Mouse (Mus musculus) liver, adult 2 months (tissue): Measurements from ENCODE around the gene Aldh5a1. TPM values are rescaled to one million over a fixed set of nuclear protein-coding genes. Genes with fewer than 3 reads are reported as not detected.

Experiments
- DNase-seq: peaks from one replicate; pipeline ENCODE4 v3.0.0-alpha.2; 2011; ENCODE audit warnings: low read depth, low spot score; ENCODE audit errors: extremely low read depth
- H3K27ac ChIP-seq: fragments of 200-500 bp; replicated peaks from 2 replicates; pipeline ENCODE4 v1.5.1; 2012; ENCODE audit warnings: low read depth, mild to moderate bottlenecking, control low read depth, inconsistent platforms, low read length; ENCODE audit not compliant: insufficient read depth
- H3K27me3 ChIP-seq: fragments of 200-500 bp; 2 replicates; pipeline ENCODE4 v1.6.1; 2012; ENCODE audit warnings: mild to moderate bottlenecking, moderate library complexity, low read length, inconsistent platforms; ENCODE audit not compliant: control insufficient read depth, insufficient read depth
- H3K36me3 ChIP-seq: fragments of 200-500 bp; 2 replicates; pipeline ENCODE4 v1.6.1; 2012; ENCODE audit warnings: low read length, inconsistent platforms; ENCODE audit not compliant: control insufficient read depth, insufficient read depth
- H3K4me1 ChIP-seq: fragments of 200-500 bp; 2 replicates; pipeline ENCODE4 v1.6.1; 2011; ENCODE audit warnings: low read length; ENCODE audit not compliant: control insufficient read depth, insufficient read depth
- H3K4me3 ChIP-seq: fragments of 200-500 bp; 2 replicates; pipeline ENCODE4 v1.5.1; 2011; ENCODE audit warnings: low read depth, mild to moderate bottlenecking, control low read depth, low read length, moderate library complexity; ENCODE audit not compliant: insufficient read depth
- H3K79me2 ChIP-seq: fragments of 200-500 bp; 2 replicates; pipeline ENCODE4 v1.6.1; 2012; ENCODE audit warnings: inconsistent platforms, mild to moderate bottlenecking, low read length, moderate library complexity; ENCODE audit not compliant: control insufficient read depth, insufficient read depth
- H3K9ac ChIP-seq: fragments of 200-500 bp; 2 replicates; pipeline ENCODE4 v1.6.1; 2012; ENCODE audit warnings: low read depth, mild to moderate bottlenecking, control low read depth, inconsistent platforms, low read length
- CTCF ChIP-seq: fragments of 200-500 bp; IDR thresholded peaks from 2 replicates; pipeline ENCODE4 v1.5.1; 2011; ENCODE audit warnings: low read depth, low read length, control low read depth
- POLR2A ChIP-seq: fragments of 200-500 bp; IDR thresholded peaks from 2 replicates; pipeline ENCODE4 v1.6.1; 2011; ENCODE audit warnings: low read length, control low read depth; ENCODE audit not compliant: insufficient read depth; ENCODE audit errors: extremely low read depth
- WGBS: fragments of 180-500 bp; shearing (Covaris S2); methylation state at CpG from one replicate; pipeline ENCODE4 v1.1.7; 2018; 5-methylcytosine and 5-hydroxymethylcytosine counted together
- polyA plus RNA-seq: library from polyadenylated mRNA; depleted of rRNA; stranded (reverse); fragments of >200 nt; gene quantifications from 2 replicates; pipeline ENCODE4 v1.2.3, GENCODE M21; 2012
- total RNA-seq: library from RNA; depleted of rRNA; stranded (reverse); fragments of >200 nt; gene quantifications from 2 replicates; pipeline ENCODE4 v1.2.3, GENCODE M21; 2014

The Aldh5a1 gene
- total and polyA plus RNA-seq, 2 experiments = 15.0 to 15.2 TPM

GRCm38 (mm10) chr13:24955091-24955490 is 17.6 kb upstream of the Aldh5a1 start:
- peaks cover 23% of the 10 kb centered on the region for H3K79me2 ChIP-seq
- no peak overlapping the region for H3K27ac ChIP-seq
- H3K9ac ChIP-seq = no peak overlapping the region
- 69% methylated on average over 11 of the region's 11 CpGs for WGBS
- no peak overlapping the region for H3K4me3 ChIP-seq
- no peak for DNase-seq
- peaks cover 19% of the 10 kb centered on the region for H3K4me1 ChIP-seq
- peaks cover 56% of the 10 kb centered on the region for H3K36me3 ChIP-seq
- no peaks in the 10 kb centered on the region for H3K27me3 ChIP-seq
- no peak for TF ChIP-seq CTCF
- no peak for TF ChIP-seq POLR2A

DNA sequence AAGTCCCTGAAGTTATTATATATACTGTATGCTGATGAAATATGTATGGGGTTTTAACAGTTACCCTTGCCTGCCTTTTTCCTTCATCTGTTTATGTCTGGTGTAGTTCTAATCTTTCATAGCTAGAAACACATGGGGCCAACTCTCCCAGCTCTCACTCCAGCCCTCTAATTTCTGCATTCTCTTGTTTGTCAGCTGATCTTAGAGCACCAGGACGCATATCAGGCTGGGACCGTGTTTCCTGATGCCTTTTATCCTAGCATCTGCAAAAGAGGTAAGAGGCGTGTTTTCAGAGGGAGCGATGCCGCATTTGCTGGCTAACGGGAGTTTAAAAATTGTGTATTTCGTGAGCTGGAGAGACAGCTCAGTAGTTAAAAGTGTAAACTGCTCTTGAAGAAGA is 15.2 kb upstream of the Aldh5a1 start:
- Histone ChIP-seq H3K27me3 (no peaks in the 10 kb centered on the region), H3K36me3 (peaks cover 56% of the 10 kb centered on the region), H3K4me1 (peaks cover 30% of the 10 kb centered on the region), H3K4me3 (no peak overlapping the region), H3K79me2 (peaks cover 32% of the 10 kb centered on the region), H3K27ac (no peak overlapping the region), H3K9ac (no peak overlapping the region)
- TF ChIP-seq CTCF = no peak
- TF ChIP-seq POLR2A = no peak
- WGBS = 88% methylated on average over 7 of the region's 7 CpGs
- DNase-seq = no peak

DNA sequence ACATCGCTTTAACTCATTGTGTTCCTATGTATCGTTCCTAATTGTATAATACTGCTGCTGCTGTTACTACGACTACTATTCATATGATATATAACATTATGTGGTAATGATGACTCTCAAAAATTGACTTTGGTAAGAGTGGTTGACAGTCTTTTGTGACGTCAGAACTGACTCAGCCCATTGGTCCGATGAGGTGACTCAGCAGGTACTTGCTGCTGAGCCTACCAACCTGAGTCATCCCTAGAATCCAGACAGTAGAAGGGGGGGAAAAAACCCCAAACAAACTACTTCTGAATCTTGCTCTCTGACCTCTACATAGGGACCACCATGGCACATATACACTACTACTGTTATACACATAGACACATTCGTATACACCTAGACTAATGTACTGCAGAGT is 11.4 kb upstream of the Aldh5a1 start:
- H3K36me3 ChIP-seq = peaks cover 25% of the 10 kb centered on the region
- H3K27me3 ChIP-seq = no peaks in the 10 kb centered on the region
- H3K4me3 ChIP-seq = no peak overlapping the region
- H3K79me2 ChIP-seq = peaks cover 38% of the 10 kb centered on the region
- 69% methylated on average over 6 of the region's 6 CpGs for WGBS
- H3K27ac ChIP-seq = peak overlapping the region; percentile 62; the same call in 1 of the 2 replicates
- TF ChIP-seq POLR2A = no peak
- TF ChIP-seq CTCF = no peak
- H3K9ac ChIP-seq = no peak overlapping the region
- DNase-seq = no peak
- peaks cover 31% of the 10 kb centered on the region for H3K4me1 ChIP-seq

DNA sequence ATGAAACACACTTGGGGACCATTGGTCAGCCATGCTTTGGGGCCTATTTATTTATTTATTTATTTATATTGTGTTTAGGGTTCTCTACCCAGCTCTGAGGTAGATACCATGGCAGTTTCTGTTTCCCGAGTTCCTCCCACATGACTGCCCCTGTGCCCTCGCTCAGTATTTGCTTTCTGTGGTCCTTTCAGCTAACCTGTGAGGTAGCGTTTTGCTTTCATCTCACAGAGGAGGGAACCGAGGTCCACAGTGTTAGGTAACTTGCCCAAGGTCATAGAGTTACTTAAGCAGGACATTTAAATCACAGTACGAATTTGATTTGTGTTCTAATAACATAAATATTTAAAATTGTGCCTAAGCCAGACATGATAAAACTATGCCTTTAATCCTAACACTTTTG is 9.7 kb upstream of the Aldh5a1 start:
- Histone ChIP-seq H3K4me1 (peaks cover 28% of the 10 kb centered on the region), H3K36me3 (peaks cover 14% of the 10 kb centered on the region), H3K27me3 (no peaks in the 10 kb centered on the region), H3K9ac (peak overlapping the region; percentile 23), H3K79me2 (peaks cover 36% of the 10 kb centered on the region), H3K27ac (peak overlapping the region; percentile 77), H3K4me3 (no peak overlapping the region; the same call in 1 of the 2 replicates)
- WGBS = 24% methylated on average over 5 of the region's 5 CpGs
- TF ChIP-seq POLR2A = no peak
- TF ChIP-seq CTCF = no peak
- DNase-seq = peak; percentile 90

DNA sequence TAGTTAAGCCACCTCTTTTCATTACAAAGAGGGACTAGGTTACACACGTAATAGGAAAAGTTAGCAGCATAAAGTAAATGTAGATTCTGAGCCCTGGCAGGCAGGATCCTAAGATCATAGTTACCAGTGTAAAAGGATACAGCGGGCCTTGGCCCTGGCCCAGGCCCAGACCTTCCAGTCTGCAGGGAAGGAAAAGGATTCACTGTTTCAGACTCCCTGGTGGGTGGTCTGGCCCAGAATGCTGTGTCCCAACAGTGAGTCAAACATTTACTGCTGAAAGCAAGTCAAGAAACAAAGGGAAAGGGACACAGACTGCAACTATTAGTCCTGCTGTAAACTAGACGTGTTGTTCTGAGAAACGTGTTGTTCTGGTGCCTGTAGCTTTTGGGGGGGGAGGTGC is 8.1 kb upstream of the Aldh5a1 start:
- Histone ChIP-seq H3K27ac (peak overlapping the region; percentile 86), H3K4me3 (peak overlapping the region; percentile 53)
- 11% methylated on average over 4 of the region's 4 CpGs for WGBS

GRCm38 (mm10) chr13:24943303-24943702 is 5.8 kb upstream of the Aldh5a1 start:
- H3K4me1 ChIP-seq = peaks cover 9% of the 10 kb centered on the region; the same call in 1 of the 2 replicates
- H3K27me3 ChIP-seq = no peaks in the 10 kb centered on the region
- TF ChIP-seq POLR2A = peak; percentile 57; the same call in 1 of the 2 replicates
- TF ChIP-seq CTCF = no peak
- DNase-seq = peak; percentile 92
- H3K27ac ChIP-seq = peak overlapping the region; percentile 99
- peaks cover 13% of the 10 kb centered on the region; the same call in 1 of the 2 replicates for H3K79me2 ChIP-seq
- H3K9ac ChIP-seq = peak overlapping the region; percentile 95
- H3K36me3 ChIP-seq = peaks cover 3% of the 10 kb centered on the region; the same call in 1 of the 2 replicates
- WGBS = 9% methylated on average over 8 of the region's 8 CpGs
- H3K4me3 ChIP-seq = peak overlapping the region; percentile 75

More for the DNA sequence above, 8.1 kb upstream of the Aldh5a1 start:
- Histone ChIP-seq H3K9ac (peak overlapping the region; percentile 56), H3K27me3 (no peaks in the 10 kb centered on the region), H3K4me1 (peaks cover 23% of the 10 kb centered on the region), H3K79me2 (peaks cover 24% of the 10 kb centered on the region; the same call in 1 of the 2 replicates), H3K36me3 (peaks cover 12% of the 10 kb centered on the region)
- DNase-seq = peak; percentile 58
- TF ChIP-seq POLR2A (no peak), CTCF (no peak)
